Mouse (Mus musculus) liver, embryonic 15.5 days (tissue): ENCODE data around the gene Odf4. TPM values are rescaled to one million over a fixed set of nuclear protein-coding genes. Genes with fewer than 3 reads are reported as not detected.
A peak's percentile ranks its signal among the peaks of the same experiment; 100 is the strongest.
"Not testable (repeated sequence)": the region's sequence is repeated elsewhere in the genome, so short reads cannot be mapped to it uniquely, and the experiment has no call there.

Experiments used
- ATAC-seq: fragments of 200-750 bp; cut with Nextera tagmentation; 2 replicates; pipeline ENCODE4 v1.8.0; 2017; ENCODE audit warnings: moderate number of reproducible peaks, mild to moderate bottlenecking, moderate library complexity; ENCODE audit not compliant: insufficient read depth
- H3K27ac ChIP-seq: fragments of 300-500 bp; sonication (generic); replicated peaks from 2 replicates; pipeline ENCODE4 v1.5.1; 2015; ENCODE audit warnings: mild to moderate bottlenecking, inconsistent platforms
- H3K27me3 ChIP-seq: fragments of 300-500 bp; sonication (generic); 2 replicates; pipeline ENCODE4 v1.6.1; 2015; ENCODE audit warnings: mild to moderate bottlenecking, inconsistent platforms
- H3K36me3 ChIP-seq: fragments of 300-500 bp; sonication (generic); replicated peaks from 2 replicates; pipeline ENCODE4 v1.6.1; 2015; ENCODE audit warnings: moderate library complexity, mild to moderate bottlenecking, inconsistent platforms
- H3K4me1 ChIP-seq: fragments of 300-500 bp; sonication (generic); replicated peaks from 2 replicates; pipeline ENCODE4 v1.6.1; 2015; ENCODE audit warnings: inconsistent platforms
- H3K4me2 ChIP-seq: fragments of 300-500 bp; sonication (generic); 2 replicates; pipeline ENCODE4 v1.6.1; 2015; ENCODE audit warnings: moderate library complexity, mild to moderate bottlenecking, inconsistent platforms
- H3K4me3 ChIP-seq: fragments of 300-500 bp; sonication (generic); replicated peaks from 2 replicates; pipeline ENCODE4 v1.5.1; 2015; ENCODE audit warnings: mild to moderate bottlenecking, inconsistent platforms
- H3K9ac ChIP-seq: fragments of 300-500 bp; sonication (generic); 2 replicates; pipeline ENCODE4 v1.6.1; 2015; ENCODE audit warnings: moderate library complexity, mild to moderate bottlenecking, inconsistent platforms
- H3K9me3 ChIP-seq: fragments of 300-500 bp; sonication (generic); replicated peaks from 2 replicates; pipeline ENCODE4 v1.6.1; 2016; ENCODE audit warnings: inconsistent platforms
- WGBS: fragments of 180-500 bp; shearing (Covaris S2); methylation state at CpG from one replicate; pipeline ENCODE4 v1.1.7; 2015; ENCODE audit warnings: mixed read lengths; ENCODE audit not compliant: insufficient replicate concordance; 5-methylcytosine and 5-hydroxymethylcytosine counted together
- polyA plus RNA-seq: library from polyadenylated mRNA; unstranded; fragments of >200 nt; fragmentation: Nextera tagmentation; extraction: Ambion mirVana; gene quantifications from 2 replicates; pipeline ENCODE4 v1.2.1, GENCODE M21; 2015

The Odf4 gene
- not detected in 2 replicates for polyA plus RNA-seq

DNA sequence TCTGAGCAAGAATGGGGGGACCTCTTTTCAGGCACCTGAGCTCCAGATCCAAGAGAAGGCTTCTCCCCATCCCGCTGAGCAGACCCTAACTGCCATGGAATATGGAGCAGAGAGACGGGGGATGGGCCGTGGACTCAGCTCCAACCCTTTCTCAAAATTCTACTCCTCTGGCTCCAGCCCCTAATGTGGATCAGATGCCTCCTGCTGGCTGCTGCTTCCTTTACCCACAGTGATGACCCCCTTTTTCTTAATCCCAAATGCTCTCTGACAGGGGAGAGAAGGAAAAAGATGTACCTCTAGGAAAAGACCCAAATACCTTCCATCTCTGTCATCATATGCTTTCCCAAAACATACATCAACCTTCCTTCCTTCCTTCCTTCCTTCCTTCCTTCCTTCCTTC is at the start of gene Odf4:
TSS of gene Odf4 (minus strand) at position 101 of the 400 bp plus-strand sequence.
- 61% methylated on average over 3 of the region's 3 CpGs for WGBS
- H3K4me1 ChIP-seq: no peaks in the 10 kb centered on the region

DNA sequence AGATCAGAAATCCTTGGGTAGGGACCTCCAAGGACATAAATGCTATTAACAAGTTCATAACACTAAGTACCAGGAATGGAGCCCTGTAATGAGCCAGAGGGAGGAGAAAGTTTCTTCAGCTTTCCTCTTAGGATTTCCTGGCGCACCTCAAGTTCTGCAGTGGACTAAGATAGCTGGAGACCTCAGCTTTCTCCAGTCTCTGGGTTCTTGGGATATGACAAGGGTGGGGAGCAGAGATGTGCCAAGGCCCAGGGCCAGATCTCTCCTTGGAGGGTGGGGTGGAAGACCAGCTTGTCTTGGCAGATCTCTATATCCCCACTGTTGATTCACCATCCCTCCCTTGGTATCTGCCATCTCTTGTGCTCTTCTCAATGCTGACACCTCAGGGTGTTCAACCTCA is 48.7 kb upstream of the Odf4 start:
- Histone ChIP-seq H3K4me2 (no peak overlapping the region), H3K4me1 (peaks cover 26% of the 10 kb centered on the region), H3K9ac (no peak overlapping the region), H3K4me3 (no peak overlapping the region), H3K36me3 (no peaks in the 10 kb centered on the region), H3K27me3 (no peaks in the 10 kb centered on the region; the same call in 1 of the 2 replicates), H3K27ac (no peak overlapping the region), H3K9me3 (no peaks in the 10 kb centered on the region)
- 78% methylated on average over 1 of the region's 1 CpGs for WGBS
- no peak for ATAC-seq

More for the DNA sequence above, at the start of gene Odf4:
- no peaks in the 10 kb centered on the region for H3K36me3 ChIP-seq
- no peak within 1 kb of the TSS for H3K4me2 ChIP-seq
- H3K9ac ChIP-seq: no peak within 1 kb of the TSS
- no peaks in the 10 kb centered on the region for H3K9me3 ChIP-seq
- H3K27ac ChIP-seq: no peak within 1 kb of the TSS
- peaks cover 24% of the 10 kb centered on the region; the same call in 1 of the 2 replicates for H3K27me3 ChIP-seq
- no peak within 1 kb of the TSS for H3K4me3 ChIP-seq
- no peak for ATAC-seq

DNA sequence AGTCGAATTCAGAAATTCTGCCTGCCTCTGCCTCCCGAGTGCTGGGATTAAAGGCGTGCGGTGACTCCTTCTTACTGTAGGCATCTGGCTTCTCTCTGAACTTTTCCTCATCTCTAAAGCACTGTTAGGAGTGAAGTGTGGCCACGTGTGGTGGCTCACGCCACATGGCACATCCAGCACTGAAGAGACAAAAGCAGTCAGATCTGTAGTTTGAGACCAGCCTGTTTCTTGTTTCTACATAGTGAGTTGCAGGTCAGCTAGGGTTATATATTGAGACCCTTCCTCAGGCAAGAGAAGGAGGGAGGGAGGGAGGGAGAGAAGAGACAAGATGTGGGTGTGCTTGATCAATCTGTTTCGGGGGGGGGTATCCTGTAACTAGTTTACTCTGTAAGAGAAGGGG is 48.2 kb upstream of the Odf4 start, which contains the start of gene Rangrf:
TSS of gene Rangrf (minus strand) at position 101 of the 400 bp plus-strand sequence.
- peak within 1 kb of the TSS; percentile 56 for H3K4me3 ChIP-seq
- no peaks in the 10 kb centered on the region for H3K36me3 ChIP-seq
- ATAC-seq: no peak
- H3K9me3 ChIP-seq: no peaks in the 10 kb centered on the region
- H3K27ac ChIP-seq: no peak within 1 kb of the TSS
- WGBS: 72% methylated on average over 7 of the region's 7 CpGs
- peaks cover 26% of the 10 kb centered on the region for H3K4me1 ChIP-seq
- no peaks in the 10 kb centered on the region; the same call in 1 of the 2 replicates for H3K27me3 ChIP-seq
- H3K4me2 ChIP-seq: peak within 1 kb of the TSS; percentile 80
- no peak within 1 kb of the TSS for H3K9ac ChIP-seq

DNA sequence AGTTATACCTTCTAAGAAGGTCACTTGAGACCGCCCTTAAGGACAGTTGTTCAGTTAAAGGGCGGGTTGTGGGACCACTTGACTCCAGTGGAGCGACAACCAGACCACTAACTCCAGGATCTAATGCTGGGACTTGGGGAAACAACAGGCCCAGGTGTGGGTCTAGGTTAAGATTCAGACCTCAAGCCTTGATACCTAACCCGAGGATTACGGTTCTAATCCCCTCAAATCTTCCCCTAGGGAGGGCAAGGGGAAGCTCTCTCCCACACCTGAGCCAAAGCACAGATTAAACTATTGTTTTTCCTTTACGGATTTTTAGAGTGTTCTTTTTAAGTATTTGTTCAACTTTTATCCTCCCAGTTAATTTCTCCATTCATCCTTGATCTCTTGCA is 47.2 kb upstream of the Odf4 start:
- H3K4me2 ChIP-seq: peak overlapping the region; percentile 80
- no peaks in the 10 kb centered on the region for H3K36me3 ChIP-seq
- no peak overlapping the region for H3K27ac ChIP-seq
- peak overlapping the region; percentile 56 for H3K4me3 ChIP-seq
- no peak for ATAC-seq
- no peaks in the 10 kb centered on the region for H3K9me3 ChIP-seq
- 42% methylated on average over 6 of the region's 6 CpGs for WGBS
- H3K27me3 ChIP-seq: no peaks in the 10 kb centered on the region; the same call in 1 of the 2 replicates
- peaks cover 20% of the 10 kb centered on the region for H3K4me1 ChIP-seq
- H3K9ac ChIP-seq: no peak overlapping the region

DNA sequence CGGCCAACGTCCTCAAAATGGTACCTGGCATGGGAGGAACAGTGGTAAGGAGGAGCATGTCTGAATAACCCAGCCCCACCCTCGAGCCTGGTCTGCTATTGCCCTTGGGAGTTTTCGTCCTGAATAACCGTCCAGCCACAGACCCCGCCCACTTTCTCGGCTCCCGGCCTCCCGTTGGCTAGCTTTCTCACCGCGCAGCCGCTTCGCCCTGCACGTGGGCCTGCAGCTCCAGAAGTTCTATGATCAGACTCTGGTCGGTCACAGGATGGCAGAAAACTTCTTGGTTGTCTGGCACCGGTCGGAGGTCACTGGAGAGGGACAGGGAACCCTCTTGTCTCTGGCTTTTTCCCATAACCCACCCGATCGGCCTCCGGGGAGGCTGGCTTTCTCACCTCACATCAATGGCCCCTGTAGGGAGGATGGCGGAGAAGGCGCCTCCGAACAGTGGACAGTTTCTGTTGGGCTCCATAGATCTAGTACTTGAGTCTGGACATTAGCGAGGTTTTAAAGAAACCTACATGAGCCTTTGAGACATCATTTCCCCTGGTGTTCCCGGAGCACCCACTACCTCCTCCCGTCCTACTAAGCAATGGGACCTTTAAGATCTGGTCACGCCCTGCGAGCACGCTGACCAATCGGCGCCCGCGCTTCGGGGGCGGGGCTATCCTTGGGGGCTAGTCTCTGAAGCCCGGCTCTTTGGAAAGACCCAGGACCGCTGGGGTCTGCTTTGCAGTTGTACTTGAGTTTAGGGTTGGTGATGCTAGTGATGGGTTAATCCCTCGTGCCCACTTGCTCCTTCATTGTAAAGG is 46.6 kb upstream of the Odf4 start:
- H3K4me2 ChIP-seq: peak overlapping the region; percentile 80
- H3K4me3 ChIP-seq: peak overlapping the region; percentile 56
- H3K27me3 ChIP-seq, H3K9me3 ChIP-seq, H3K27ac ChIP-seq, H3K36me3 ChIP-seq: not testable (repeated sequence)
- under 1% methylated on average over 38 of the region's 38 CpGs for WGBS
- peak; percentile 88 for ATAC-seq
- H3K9ac ChIP-seq: peak overlapping the region; percentile 18; the same call in 1 of the 2 replicates
- H3K4me1 ChIP-seq: peaks cover 25% of the 10 kb centered on the region

DNA sequence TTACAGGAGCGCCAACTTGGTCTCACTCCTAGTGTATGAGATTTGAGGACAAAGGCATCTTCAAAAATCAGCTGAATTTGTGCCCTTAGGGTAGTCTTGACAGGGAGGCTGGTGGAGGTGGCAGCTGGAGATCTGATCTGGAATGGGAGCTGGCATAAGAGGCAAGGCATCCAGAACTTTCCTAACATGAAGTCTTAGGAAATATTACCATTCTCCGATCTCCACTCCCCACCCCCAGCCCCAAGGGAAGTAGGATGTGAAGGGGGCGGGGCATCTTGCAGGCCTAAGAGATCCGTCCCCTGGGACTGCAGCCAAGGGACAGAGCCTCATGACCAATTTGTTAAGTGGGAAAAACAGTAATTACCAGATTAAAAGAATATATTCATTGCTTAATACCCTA is 43.4 kb upstream of the Odf4 start:
- no peak overlapping the region for H3K4me2 ChIP-seq
- no peaks in the 10 kb centered on the region for H3K36me3 ChIP-seq
- ATAC-seq: no peak
- 73% methylated on average over 4 of the region's 4 CpGs for WGBS
- no peak overlapping the region for H3K27ac ChIP-seq
- no peak overlapping the region for H3K4me3 ChIP-seq
- no peaks in the 10 kb centered on the region for H3K9me3 ChIP-seq
- no peak overlapping the region for H3K9ac ChIP-seq
- H3K4me1 ChIP-seq: peaks cover 45% of the 10 kb centered on the region
- peaks cover 6% of the 10 kb centered on the region; the same call in 1 of the 2 replicates for H3K27me3 ChIP-seq

DNA sequence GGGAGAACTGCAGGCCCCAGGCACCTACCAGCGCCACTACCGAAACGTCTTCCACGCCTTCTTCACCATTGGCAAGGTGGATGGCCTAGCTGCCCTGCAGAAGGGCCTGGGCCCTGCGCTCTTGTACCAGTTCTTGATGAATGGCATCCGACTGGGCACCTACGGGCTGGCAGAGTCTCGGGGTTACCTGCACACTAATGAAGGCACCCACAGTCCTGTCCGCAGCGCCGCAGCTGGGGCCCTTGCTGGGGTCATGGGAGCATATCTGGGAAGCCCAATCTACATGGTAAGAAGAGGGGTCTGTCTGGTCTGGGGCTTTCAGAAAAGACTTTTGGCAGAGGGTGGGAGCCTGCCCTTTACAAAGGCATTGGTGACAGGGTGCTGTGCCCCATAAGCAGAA is 41.9 kb upstream of the Odf4 start:
- H3K9ac ChIP-seq: no peak overlapping the region; the same call in 1 of the 2 replicates

DNA sequence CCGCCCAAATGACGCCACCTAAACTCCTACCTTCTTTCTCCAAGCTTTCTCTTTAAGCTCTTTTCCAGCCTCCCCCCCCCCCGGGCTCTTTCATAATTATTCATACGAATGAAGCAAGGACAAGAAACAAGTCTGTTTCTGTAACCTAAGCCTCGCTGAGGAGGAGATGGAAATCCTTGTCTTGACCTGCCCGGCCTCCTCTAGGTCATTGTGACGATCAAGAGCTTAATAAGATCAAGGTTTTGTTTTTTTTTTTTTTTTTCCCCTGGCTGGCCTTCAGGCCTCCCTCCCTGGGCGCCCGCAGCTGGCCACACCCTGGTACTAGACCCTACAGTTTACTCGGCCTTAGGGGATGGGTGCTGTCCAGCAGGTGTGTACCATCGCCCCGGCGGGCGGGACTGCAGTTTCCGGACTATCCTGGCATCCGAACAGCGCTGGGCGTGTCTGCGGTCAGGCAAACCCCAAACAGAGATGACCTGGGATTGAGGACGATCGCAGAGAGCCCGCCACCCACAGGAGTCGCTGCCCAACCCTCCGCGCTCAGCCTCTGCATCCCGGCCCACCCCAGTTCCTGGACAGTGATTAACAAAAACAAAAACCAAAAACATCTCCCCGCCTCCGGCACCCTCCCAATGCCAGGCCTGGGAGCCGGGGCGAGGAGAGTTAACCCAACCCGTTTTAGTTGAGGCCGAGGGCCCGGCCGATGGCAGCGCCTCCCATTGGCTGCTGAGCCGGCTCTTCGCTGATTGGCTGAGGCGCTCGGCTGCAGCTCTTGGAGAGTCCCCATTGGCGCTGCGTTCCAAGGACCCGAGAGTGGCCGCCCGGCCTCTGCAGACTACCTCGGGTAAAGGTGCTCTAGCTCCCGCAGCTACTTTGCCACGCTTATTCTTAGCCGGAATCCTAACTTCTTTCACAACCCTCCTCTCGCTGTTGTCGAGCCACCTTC is 40.7 kb upstream of the Odf4 start, which contains the start of gene Slc25a35:
TSS of gene Slc25a35 (plus strand) at position 795 of the 946 bp plus-strand sequence.
- peak within 1 kb of the TSS; percentile 82 for H3K27ac ChIP-seq
- H3K9ac ChIP-seq: peak within 1 kb of the TSS; percentile 61

More for the DNA sequence above, 41.9 kb upstream of the Odf4 start:
- peaks cover 6% of the 10 kb centered on the region; the same call in 1 of the 2 replicates for H3K27me3 ChIP-seq
- H3K27ac ChIP-seq: no peak overlapping the region
- peaks cover 39% of the 10 kb centered on the region for H3K4me1 ChIP-seq
- no peak overlapping the region for H3K4me3 ChIP-seq
- H3K36me3 ChIP-seq: no peaks in the 10 kb centered on the region
- H3K9me3 ChIP-seq: no peaks in the 10 kb centered on the region
- peak overlapping the region; percentile 97 for H3K4me2 ChIP-seq
- WGBS: 80% methylated on average over 11 of the region's 11 CpGs
- no peak for ATAC-seq

DNA sequence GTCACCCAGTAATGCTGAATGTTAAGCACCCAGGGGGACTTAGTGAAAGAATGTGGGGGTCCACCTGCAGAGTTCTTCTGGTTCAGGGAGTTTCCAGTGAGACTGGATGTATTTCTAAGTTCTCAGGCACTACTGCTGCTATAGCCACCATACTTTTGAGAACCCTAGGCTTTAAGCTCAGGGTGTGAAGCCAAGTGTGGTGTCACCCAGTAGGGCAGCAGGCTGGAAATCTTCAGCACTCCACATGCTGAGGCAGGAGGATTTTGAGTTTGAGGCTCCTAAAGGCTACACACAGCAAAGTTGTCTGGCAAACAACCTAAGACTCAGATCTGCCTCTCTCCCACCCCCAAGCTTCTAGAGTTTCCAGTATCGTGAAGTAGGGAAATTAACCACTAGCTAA is 39.7 kb upstream of the Odf4 start:
- no peak overlapping the region for H3K27ac ChIP-seq
- H3K9me3 ChIP-seq: no peaks in the 10 kb centered on the region
- H3K4me1 ChIP-seq: peaks cover 28% of the 10 kb centered on the region
- peak overlapping the region; percentile 97; the same call in 1 of the 2 replicates for H3K4me2 ChIP-seq
- H3K36me3 ChIP-seq: no peaks in the 10 kb centered on the region
- no peak overlapping the region; the same call in 1 of the 2 replicates for H3K4me3 ChIP-seq
- peaks cover 6% of the 10 kb centered on the region; the same call in 1 of the 2 replicates for H3K27me3 ChIP-seq
- ATAC-seq: no peak
- WGBS: 37% methylated on average over 1 of the region's 1 CpGs
- H3K9ac ChIP-seq: no peak overlapping the region

More for the DNA sequence above, 40.7 kb upstream of the Odf4 start, which contains the start of gene Slc25a35:
- ATAC-seq: peak; percentile 98
- under 1% methylated on average over 50 of the region's 50 CpGs for WGBS
- H3K36me3 ChIP-seq: no peaks in the 10 kb centered on the region
- peaks cover 6% of the 10 kb centered on the region; the same call in 1 of the 2 replicates for H3K27me3 ChIP-seq
- H3K4me1 ChIP-seq: peaks cover 29% of the 10 kb centered on the region
- H3K4me3 ChIP-seq: peak within 1 kb of the TSS; percentile 74
- peak within 1 kb of the TSS; percentile 97 for H3K4me2 ChIP-seq
- no peaks in the 10 kb centered on the region for H3K9me3 ChIP-seq

DNA sequence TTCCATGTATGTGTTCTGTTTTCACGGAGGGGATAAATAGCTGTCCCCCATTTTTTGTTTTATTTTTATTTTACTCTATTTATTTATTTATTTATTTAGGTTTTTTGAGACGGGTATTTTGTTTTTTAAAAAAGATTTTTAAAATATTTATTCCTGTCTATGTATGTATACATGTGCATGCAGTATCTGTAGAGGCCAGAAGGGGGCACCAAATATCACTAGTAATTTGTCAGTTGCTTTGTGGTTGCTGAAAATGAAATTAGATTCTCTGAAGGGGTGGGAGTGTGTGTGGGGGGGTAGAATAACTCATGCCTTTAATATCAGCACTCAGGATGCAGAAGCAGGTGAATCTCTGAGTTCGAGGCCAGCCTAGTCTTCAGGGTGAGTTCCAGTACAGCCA is 39.0 kb upstream of the Odf4 start:
- H3K4me3 ChIP-seq: no peak overlapping the region
- no peak overlapping the region for H3K27ac ChIP-seq
- H3K9me3 ChIP-seq: no peaks in the 10 kb centered on the region
- no peaks in the 10 kb centered on the region for H3K36me3 ChIP-seq
- H3K4me2 ChIP-seq: no peak overlapping the region
- no peak overlapping the region for H3K9ac ChIP-seq
- 17% methylated on average over 3 of the region's 3 CpGs for WGBS
- ATAC-seq: no peak
- peaks cover 6% of the 10 kb centered on the region; the same call in 1 of the 2 replicates for H3K27me3 ChIP-seq
- H3K4me1 ChIP-seq: peaks cover 28% of the 10 kb centered on the region
